Mouse (Mus musculus): ENCODE measurements around the gene Stk10. TPM values are rescaled to one million over a fixed set of nuclear protein-coding genes. Genes with fewer than 3 reads are reported as not detected.

Gene Stk10
- total RNA-seq (2018; cell fraction: chromatin; rRNA removed), result 100 to 1,000 TPM in 1 of 26 experiments, 10 to 100 TPM in 24, 1 to 10 TPM in 1; 6.6 to 115 (median 23.7) TPM
- 10 to 100 TPM in 24 of 26 experiments, 1 to 10 TPM in 2; 9.2 to 19.3 (median 16.1) TPM for total RNA-seq (2018; cell fraction: cytosol; rRNA removed)
- total RNA-seq (2018; cell fraction: nucleus; rRNA removed), result 10 to 100 TPM in 25 of 26 experiments, 1 to 10 TPM in 1; 9.8 to 41.0 (median 20.4) TPM
- polyA plus RNA-seq (2018), result 15.5 to 19.3 TPM (median 18.5 TPM) in 3 replicates

DNA sequence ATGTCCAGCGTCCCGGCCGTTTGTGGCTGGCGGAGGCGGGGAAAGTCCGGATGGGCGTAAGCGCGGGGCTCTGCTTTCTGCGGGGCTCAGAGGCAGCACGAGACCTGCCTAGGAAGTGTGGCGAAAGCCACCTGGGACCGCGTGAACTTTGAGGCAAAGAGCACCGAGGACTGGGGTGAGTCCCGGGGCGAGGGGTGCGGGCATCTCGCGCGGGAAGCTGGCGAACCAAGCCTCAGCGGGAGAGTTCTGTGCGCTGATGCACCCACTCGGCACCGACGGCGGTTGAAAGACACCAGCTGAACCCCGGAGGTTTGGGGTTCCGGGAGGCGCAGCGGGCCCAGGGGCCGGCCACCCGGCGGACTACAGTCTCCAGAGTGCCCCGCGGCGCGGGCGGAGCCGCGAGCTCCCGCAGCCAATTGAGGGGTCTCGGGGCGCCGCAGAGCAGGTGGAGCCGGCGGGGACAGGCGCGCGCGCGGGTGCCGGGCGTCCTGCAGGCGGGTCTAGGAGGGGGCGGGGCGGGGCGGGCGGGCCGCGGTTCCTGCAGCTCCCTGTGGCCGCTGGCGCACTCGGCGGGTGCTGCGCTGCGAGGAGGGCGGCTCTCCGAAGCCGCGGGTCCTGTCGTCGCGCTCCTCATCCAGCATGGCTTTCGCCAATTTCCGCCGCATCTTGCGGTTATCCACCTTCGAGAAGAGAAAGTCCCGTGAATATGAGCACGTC lies at the start of gene Stk10:
Gene Stk10 (plus strand): TSS at position 541 of the 717 bp plus-strand sequence.
- whole genome bisulfite sequencing (ENCODE audit: missing documents), result under 1% methylated on average over 77 of the region's 82 CpGs
- H3K4me3 ChIP-seq (ENCODE audit: inconsistent target), result peak within 1 kb of the TSS; percentile 91
- H3K79me2 ChIP-seq (ENCODE audit: inconsistent target), result peaks cover 46% of the 10 kb centered on the region
- H3K36me3 ChIP-seq (ENCODE audit: inconsistent target), result no peaks in the 10 kb centered on the region
- H3K27ac ChIP-seq, result peak within 1 kb of the TSS; percentile 69

DNA sequence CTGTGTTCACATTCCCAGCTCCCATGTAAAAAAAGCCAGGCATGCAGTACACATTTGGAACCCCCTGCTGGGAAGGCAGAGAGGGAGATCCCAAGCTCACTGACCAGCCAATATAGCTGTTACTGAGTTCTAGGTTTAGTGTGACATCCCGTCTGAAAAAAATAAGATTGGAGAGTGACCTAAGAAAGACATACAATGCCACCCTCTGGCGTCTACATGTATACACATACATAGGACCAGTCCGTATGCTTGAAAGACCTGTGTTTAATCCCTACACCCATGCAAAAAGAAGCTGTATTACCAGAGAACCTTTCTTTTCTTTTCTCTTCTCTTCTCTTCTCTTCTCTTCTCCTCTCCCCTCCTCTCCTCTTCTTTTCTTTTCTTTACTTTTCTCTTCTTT lies 47.8 kb upstream of the Stk10 start:
- Histone ChIP-seq H3K27ac (no peak overlapping the region), H3K36me3 (ENCODE audit: inconsistent target) (no peaks in the 10 kb centered on the region), H3K79me2 (ENCODE audit: inconsistent target) (no peaks in the 10 kb centered on the region), H3K4me3 (ENCODE audit: inconsistent target) (no peak overlapping the region)
- 61% methylated on average over 3 of the region's 3 CpGs for WGBS (ENCODE audit: missing documents)

- no peak overlapping the region for H3K27ac ChIP-seq
- 74% methylated on average over 3 of the region's 3 CpGs for WGBS (ENCODE audit: missing documents)
- no peaks in the 10 kb centered on the region for H3K79me2 ChIP-seq (ENCODE audit: inconsistent target)
- no peak overlapping the region for H3K4me3 ChIP-seq (ENCODE audit: inconsistent target)
- H3K36me3 ChIP-seq (ENCODE audit: inconsistent target), result no peaks in the 10 kb centered on the region
These were observed 46.5 kb upstream of the Stk10 start for GRCm38 (mm10) chr11:32486621-32487020.

GRCm38 (mm10) chr11:32487501-32487900 lies 45.6 kb upstream of the Stk10 start:
- H3K4me3 ChIP-seq (ENCODE audit: inconsistent target), result no peak overlapping the region
- no peaks in the 10 kb centered on the region for H3K79me2 ChIP-seq (ENCODE audit: inconsistent target)
- H3K36me3 ChIP-seq (ENCODE audit: inconsistent target), result no peaks in the 10 kb centered on the region
- WGBS (ENCODE audit: missing documents), result 85% methylated on average over 3 of the region's 3 CpGs
- H3K27ac ChIP-seq, result no peak overlapping the region

- no peak overlapping the region for H3K27ac ChIP-seq
- H3K4me3 ChIP-seq (ENCODE audit: inconsistent target), result no peak overlapping the region
- H3K36me3 ChIP-seq (ENCODE audit: inconsistent target), result no peaks in the 10 kb centered on the region
- H3K79me2 ChIP-seq (ENCODE audit: inconsistent target), result no peaks in the 10 kb centered on the region
These were observed 44.8 kb upstream of the Stk10 start for GRCm38 (mm10) chr11:32488344-32488743.

- Histone ChIP-seq H3K79me2 (ENCODE audit: inconsistent target) (no peaks in the 10 kb centered on the region), H3K4me3 (ENCODE audit: inconsistent target) (no peak overlapping the region), H3K36me3 (ENCODE audit: inconsistent target) (no peaks in the 10 kb centered on the region), H3K27ac (no peak overlapping the region)
- WGBS (ENCODE audit: missing documents), result 57% methylated on average over 5 of the region's 5 CpGs
These were observed 44.1 kb upstream of the Stk10 start for GRCm38 (mm10) chr11:32488808-32489670.

- WGBS (ENCODE audit: missing documents), result 100% methylated on average over 2 of the region's 2 CpGs
- Histone ChIP-seq H3K79me2 (ENCODE audit: inconsistent target) (no peaks in the 10 kb centered on the region), H3K27ac (no peak overlapping the region)
These were observed 42.0 kb upstream of the Stk10 start for GRCm38 (mm10) chr11:32491079-32491478.

DNA sequence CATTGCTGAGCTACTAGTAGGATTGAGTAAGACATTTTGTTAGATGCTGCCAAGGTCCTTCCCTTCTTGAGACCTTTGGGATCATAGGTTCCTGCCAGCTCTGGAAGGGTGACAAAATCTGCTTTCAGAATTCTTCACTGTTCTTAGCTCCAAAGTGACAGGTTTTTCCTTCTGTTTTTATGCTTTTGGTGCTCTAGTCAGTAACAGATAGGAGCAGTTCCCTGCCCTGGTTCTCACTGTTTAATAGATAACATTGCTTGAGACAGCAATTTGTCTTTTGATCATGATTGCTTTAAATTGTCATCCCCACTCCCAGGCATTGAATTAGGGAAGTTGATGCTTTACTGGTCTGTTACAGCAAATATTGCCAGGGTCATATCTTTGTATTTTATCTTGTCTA lies 39.8 kb upstream of the Stk10 start:
- no peak overlapping the region for H3K4me3 ChIP-seq (ENCODE audit: inconsistent target)
- H3K79me2 ChIP-seq (ENCODE audit: inconsistent target), result no peaks in the 10 kb centered on the region
- H3K36me3 ChIP-seq (ENCODE audit: inconsistent target), result no peaks in the 10 kb centered on the region
- H3K27ac ChIP-seq, result no peak overlapping the region

More at GRCm38 (mm10) chr11:32491079-32491478, 42.0 kb upstream of the Stk10 start:
- no peaks in the 10 kb centered on the region for H3K36me3 ChIP-seq (ENCODE audit: inconsistent target)
- H3K4me3 ChIP-seq (ENCODE audit: inconsistent target), result no peak overlapping the region

DNA sequence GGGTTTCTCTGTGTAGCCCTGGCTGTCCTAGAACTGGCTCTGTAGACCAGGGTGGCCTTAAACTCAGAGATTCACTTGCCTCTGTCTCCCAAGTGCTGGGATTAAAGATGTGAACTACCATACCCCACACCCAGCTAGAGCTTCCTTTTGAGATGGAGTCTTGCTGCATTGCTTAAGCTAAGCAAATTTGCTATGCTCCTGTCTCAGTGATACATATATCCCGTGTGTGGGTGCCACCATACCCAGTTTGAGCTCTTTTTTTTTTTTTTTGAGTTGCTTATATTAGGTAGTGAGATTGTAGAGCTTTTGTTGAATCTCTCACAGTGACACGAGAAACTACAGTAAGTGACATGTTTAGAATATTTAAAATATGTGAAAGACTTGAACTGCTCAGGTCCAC lies 37.8 kb upstream of the Stk10 start:
- H3K79me2 ChIP-seq (ENCODE audit: inconsistent target), result no peaks in the 10 kb centered on the region
- H3K36me3 ChIP-seq (ENCODE audit: inconsistent target), result no peaks in the 10 kb centered on the region
- H3K27ac ChIP-seq, result no peak overlapping the region
- no peak overlapping the region for H3K4me3 ChIP-seq (ENCODE audit: inconsistent target)
- WGBS (ENCODE audit: missing documents), result 100% methylated on average over 2 of the region's 2 CpGs

DNA sequence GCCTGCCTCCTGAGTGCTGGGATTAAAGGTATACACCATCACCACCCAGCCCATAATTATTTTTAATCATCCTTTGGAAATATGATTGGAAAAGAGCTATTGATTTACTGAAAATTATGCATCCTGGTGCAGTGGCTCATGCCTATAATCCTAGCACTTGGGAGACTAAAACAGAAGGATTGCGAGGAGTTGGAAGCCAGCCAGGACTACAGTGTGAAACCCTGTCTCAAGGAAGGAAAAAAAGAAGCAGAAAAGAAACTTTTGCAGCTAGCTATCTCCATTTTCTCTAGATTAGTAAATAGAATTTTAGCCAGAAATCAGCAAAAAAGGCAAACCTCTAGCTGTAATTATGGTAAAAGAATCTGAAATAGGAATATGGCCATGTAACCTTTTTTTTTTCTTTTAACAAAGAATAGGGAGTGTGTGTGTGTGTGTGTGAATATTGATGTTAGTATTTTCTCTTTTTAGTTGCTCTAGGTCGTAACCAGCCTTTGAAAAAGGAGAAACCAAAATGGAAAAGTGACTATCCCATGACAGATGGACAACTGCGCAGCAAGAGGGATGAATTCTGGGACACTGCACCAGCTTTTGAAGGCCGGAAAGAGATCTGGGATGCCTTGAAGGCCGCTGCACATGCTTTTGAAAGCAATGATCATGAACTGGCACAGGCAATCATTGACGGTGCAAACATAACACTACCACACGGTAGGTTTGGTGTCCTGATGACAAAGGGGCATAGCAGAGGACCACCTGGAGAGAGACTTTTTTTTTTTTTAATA lies 34.2 kb upstream of the Stk10 start:
- H3K27ac ChIP-seq, result no peak overlapping the region
- H3K36me3 ChIP-seq (ENCODE audit: inconsistent target), result no peaks in the 10 kb centered on the region
- H3K79me2 ChIP-seq (ENCODE audit: inconsistent target), result no peaks in the 10 kb centered on the region
- no peak overlapping the region for H3K4me3 ChIP-seq (ENCODE audit: inconsistent target)
- WGBS (ENCODE audit: missing documents), result 92% methylated on average over 7 of the region's 7 CpGs

DNA sequence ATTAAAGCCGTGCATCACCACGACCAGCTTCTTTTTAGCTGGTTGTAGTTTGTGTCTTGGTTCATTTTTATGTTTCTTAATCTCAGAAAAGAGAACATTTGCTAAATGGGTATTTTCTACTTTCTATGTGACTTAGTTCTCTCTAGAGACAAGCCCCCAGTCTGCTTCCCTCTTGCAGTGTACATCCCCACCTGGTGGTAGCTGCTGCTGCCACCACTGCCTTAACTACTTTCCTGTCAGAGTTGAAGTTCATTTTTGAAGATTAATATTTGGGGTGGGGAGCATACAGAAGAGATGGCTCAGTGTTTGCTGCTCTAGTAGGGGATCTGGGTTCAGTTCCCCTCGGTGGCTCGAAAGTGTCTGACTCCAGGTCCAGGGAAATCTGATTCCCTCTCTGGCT lies 33.2 kb upstream of the Stk10 start:
- Histone ChIP-seq H3K36me3 (ENCODE audit: inconsistent target) (no peaks in the 10 kb centered on the region), H3K27ac (no peak overlapping the region), H3K79me2 (ENCODE audit: inconsistent target) (no peaks in the 10 kb centered on the region), H3K4me3 (ENCODE audit: inconsistent target) (no peak overlapping the region)
- 95% methylated on average over 4 of the region's 4 CpGs for WGBS (ENCODE audit: missing documents)

GRCm38 (mm10) chr11:32503711-32504110 lies 29.4 kb upstream of the Stk10 start:
- Histone ChIP-seq H3K27ac (no peak overlapping the region), H3K79me2 (ENCODE audit: inconsistent target) (no peaks in the 10 kb centered on the region), H3K36me3 (ENCODE audit: inconsistent target) (no peaks in the 10 kb centered on the region), H3K4me3 (ENCODE audit: inconsistent target) (no peak overlapping the region)
- WGBS (ENCODE audit: missing documents), result 94% methylated on average over 2 of the region's 2 CpGs

GRCm38 (mm10) chr11:32505091-32505739 lies 27.9 kb upstream of the Stk10 start:
- no peaks in the 10 kb centered on the region for H3K36me3 ChIP-seq (ENCODE audit: inconsistent target)
- WGBS (ENCODE audit: missing documents), result 83% methylated on average over 7 of the region's 7 CpGs
- no peak overlapping the region for H3K27ac ChIP-seq
- no peaks in the 10 kb centered on the region for H3K79me2 ChIP-seq (ENCODE audit: inconsistent target)
- H3K4me3 ChIP-seq (ENCODE audit: inconsistent target), result no peak overlapping the region

- WGBS (ENCODE audit: missing documents), result 92% methylated on average over 1 of the region's 1 CpGs
- Histone ChIP-seq H3K4me3 (ENCODE audit: inconsistent target) (no peak overlapping the region), H3K36me3 (ENCODE audit: inconsistent target) (no peaks in the 10 kb centered on the region), H3K79me2 (ENCODE audit: inconsistent target) (no peaks in the 10 kb centered on the region), H3K27ac (no peak overlapping the region)
These were observed 22.2 kb upstream of the Stk10 start for GRCm38 (mm10) chr11:32510930-32511329.
